Mouse (Mus musculus): ENCODE measurements at regions not wholly inside any gene's neighbourhood (a gene's known extent, or its start where the extent isn't known, plus 50 kb on each side); places are given as distances from the start of the nearest gene placed in this dataset.

DNA sequence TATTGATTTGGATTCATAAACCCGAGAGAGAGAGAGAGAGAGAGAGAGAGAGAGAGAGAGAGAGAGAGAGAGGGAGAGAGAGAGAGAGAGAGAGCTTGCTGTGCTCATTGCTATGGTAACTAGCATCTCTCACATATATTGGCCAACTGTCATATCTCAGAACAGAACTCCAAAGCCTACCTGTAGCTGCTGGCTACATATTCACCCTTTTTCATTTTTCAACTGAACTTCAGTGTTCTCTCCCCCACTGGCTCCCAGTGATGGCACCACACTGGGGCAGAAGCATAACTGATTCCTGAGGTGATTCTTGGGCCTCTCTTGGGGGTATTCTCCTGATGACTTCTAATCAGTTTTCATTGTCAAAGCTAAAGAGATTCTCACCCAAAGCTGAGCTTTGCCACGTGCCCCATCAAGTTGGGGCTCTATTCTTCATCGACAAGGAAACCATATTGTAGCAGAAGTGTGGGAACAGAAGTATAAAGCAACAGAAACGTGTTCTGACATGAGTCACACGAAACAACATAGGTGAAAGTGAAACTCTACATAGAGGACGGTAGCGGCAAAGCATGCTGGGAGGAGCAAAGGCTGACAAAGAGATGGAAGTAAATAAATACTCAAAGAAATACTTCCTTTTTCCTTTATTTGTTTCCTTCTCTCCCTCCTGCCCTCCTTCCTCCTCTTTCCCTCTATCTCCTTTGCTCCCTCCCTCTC is 53.9 kb upstream of the Rbm24 start:
- TF ChIP-seq POLR2A (IDR thresholded peaks at IDR 0.05; ENCODE audit: extremely low read depth, insufficient read depth, low read length) (no peak), CTCF (IDR thresholded peaks at IDR 0.05; ENCODE audit: low read depth, low read length) (no peak)
